Mouse (Mus musculus) neutrophil, adult 5-6 weeks (primary cell): ENCODE measurements around the gene Wfdc5. TPM values are rescaled to one million over a fixed set of nuclear protein-coding genes. Genes with fewer than 3 reads are reported as not detected.

Source experiments
- ATAC-seq: fragments of 151-379, 151-347 bp; 2 replicates; pipeline ENCODE4 v1.8.0; 2017; ENCODE audit warnings: mild to moderate bottlenecking, moderate TSS enrichment; ENCODE audit not compliant: insufficient number of reproducible peaks, poor library complexity, low FRiP score, severe bottlenecking; ENCODE audit errors: extremely low read depth
- total RNA-seq: library from RNA; stranded (forward); fragments of 200-1000 nt; gene quantifications from 2 replicates; pipeline ENCODE4 v1.2.3, GENCODE M21; 2017

Gene Wfdc5
- total RNA-seq, 1 experiment from 2014 or later, result not detected

DNA sequence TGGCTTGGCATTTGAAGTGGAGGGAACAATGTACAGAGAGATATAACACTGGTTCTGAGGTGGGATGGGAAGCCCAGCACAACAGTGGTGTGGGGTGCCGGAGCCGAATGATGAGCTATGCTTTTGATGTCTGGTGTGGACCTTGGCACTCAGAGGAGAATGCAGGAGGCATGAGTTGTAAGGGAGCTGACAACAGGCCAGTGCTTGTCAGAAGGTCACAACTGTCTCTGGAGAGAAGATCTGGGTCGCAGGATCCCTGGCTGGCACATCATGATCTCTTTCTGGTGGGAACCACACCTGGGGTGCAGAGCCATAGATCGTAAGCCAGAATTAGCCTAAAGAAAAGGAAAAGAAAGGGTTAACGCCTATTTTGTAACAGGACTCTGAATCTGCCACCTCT is 4.7 kb downstream of the Wfdc5 start:
- ATAC-seq, result no peak

GRCm38 (mm10) chr2:164175850-164176249 is 6.7 kb downstream of the Wfdc5 start:
- ATAC-seq, result no peak

GRCm38 (mm10) chr2:164174649-164175395 is 7.7 kb downstream of the Wfdc5 start:
- ATAC-seq, result no peak

GRCm38 (mm10) chr2:164173394-164173793 is 9.1 kb downstream of the Wfdc5 start:
- ATAC-seq, result no peak

- ATAC-seq, result no peak
Measured at GRCm38 (mm10) chr2:164170902-164171301, 11.6 kb downstream of the Wfdc5 start, which contains the start of gene Kcns1. Kcns1 (minus strand) TSS chr2:164171113.

DNA sequence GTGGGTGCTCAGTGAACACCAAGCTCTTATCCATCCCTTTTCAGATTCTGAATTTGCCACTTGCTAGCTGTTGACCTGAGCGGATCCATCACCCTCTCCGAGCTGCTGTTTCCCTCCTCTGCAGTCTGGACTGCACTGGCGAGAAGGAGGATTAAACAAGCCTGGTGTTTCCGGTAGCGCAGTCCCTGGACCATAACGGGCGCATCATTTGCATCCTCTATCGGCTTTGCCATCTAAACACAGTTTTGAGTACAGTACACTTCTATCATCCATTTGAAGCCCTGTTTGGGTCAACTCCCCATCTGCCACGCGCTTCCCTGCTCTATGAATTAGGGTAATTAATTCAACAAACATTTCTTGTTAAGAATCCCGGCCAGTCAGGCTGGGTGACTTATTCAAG is 12.2 kb downstream of the Wfdc5 start:
- ATAC-seq, result no peak

DNA sequence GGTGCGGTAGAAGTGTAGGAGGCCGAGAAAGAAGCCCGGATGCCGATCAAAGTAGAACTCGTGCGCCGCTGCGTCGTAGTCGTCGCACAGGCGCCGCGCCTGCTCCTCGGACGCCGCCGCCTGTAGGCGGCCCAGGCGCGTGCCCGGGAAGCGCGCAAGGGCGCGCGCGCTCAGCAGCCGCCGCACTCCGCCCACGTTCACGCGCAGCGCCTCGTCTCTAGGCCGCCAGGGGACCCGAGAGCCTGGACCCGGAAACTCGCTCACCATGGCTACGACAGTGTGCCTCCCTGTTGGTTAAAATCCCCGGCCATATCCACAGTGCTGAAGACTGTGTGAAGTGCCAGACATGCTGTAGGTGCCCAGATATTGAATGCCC is 14.0 kb downstream of the Wfdc5 start:
- no peak for ATAC-seq

- no peak for ATAC-seq
Measured at GRCm38 (mm10) chr2:164167752-164168570, 14.6 kb downstream of the Wfdc5 start.

- ATAC-seq, result no peak
Measured at GRCm38 (mm10) chr2:164164941-164165340, 17.6 kb downstream of the Wfdc5 start.

- ATAC-seq, result no peak
Measured at GRCm38 (mm10) chr2:164161515-164162055, 21.0 kb downstream of the Wfdc5 start.

DNA sequence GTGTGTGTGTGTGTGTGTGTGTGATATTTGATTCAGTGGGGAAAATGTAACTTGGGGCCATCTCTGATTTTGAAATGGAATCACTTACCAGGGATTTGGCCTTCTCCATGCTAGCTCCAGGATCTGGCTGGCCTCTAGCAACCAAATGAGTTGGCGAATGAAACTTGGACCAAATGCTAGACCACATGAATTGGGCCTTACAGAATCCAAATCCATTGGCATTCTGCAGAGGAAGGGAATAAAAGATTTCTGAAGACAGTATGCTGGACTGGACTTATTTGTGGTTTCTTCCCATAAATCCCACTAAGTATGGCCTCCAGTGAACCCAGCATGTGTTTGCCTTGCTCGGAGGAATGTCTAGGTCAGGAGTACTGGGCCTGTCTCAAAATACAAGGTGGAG is 23.7 kb downstream of the Wfdc5 start:
- no peak for ATAC-seq

DNA sequence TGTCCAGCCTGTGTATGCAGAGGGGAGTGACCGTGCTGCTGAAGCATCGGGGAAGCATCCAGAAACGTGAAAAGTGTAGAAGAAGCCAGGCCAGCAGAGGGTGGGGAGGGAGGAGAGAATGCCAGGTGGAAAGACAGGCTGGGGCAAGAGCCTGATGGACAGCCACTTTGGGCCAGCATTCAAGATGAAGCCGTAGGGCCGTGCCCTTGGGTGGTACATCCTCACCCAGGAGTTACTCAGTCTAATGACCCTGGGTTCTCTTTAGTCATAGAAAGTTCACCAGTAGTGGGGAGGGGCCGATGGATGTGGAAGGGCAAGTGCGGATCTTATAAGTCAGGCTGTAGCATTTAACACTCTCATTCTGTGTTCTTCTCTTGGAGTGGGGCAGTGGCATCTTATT is 26.4 kb downstream of the Wfdc5 start:
- ATAC-seq, result no peak

- ATAC-seq, result no peak
Measured at GRCm38 (mm10) chr2:164154007-164154406, 28.5 kb downstream of the Wfdc5 start.

DNA sequence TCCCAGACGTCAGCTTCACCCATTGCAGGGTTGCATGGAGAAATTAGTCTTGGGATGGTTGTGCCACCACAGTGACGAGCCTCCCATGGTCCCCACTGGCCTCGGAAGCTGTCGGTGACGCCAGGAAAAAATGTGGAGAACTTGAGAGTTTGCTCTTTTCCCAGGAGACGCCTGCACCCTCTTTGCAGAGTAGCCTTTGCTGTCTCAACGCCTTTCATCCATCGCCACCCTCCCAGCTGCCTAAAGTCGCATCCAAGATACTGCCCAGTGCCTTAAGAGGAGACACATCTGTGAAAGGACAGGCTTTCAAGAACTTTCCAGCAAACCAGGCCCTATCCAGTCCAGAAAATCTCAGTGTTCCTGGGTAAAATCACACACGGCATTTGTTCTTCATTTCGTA is 30.2 kb downstream of the Wfdc5 start:
- ATAC-seq, result no peak

GRCm38 (mm10) chr2:164150086-164150760 is 32.3 kb downstream of the Wfdc5 start:
- no peak for ATAC-seq

GRCm38 (mm10) chr2:164146556-164146955 is 36.0 kb downstream of the Wfdc5 start:
- ATAC-seq, result no peak

DNA sequence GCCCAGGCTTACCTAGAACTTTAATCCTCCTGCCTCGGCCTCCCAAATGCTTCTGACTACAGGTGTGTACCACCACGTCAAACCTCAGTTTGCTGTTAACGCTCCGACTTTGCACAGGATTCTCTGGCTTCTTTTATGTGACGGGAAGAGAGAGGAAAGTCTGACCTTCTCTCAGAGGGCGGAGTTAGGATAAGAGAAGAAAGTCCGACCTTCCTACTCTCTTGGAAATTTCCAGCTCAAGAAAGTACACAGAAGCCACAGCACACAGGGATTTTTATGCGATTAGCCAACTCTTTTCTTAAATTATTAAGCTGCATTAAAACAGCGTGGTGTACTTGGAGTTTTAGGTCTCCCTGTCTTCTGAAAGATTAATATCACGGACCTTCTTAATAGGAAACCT is 38.0 kb downstream of the Wfdc5 start:
- ATAC-seq, result no peak

DNA sequence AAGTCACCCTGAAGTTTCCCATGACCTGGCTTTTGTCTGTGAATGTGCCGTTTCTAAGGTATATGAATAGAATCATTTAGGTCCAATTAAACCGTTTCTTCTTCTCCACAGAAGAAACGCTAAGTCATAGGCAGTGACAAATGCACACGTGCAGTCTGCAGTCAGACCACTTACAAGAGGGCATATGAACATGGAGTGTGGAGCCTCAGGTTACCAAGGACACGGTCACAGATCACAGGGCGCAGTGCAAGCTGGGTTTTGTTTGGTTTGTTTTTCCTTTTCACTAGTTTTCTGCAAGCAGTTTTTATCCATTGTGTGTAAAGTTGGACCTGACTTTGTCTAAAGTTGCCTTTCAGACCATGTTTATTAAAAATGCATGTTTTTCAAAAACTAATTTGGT is 38.5 kb downstream of the Wfdc5 start:
- ATAC-seq, result no peak

DNA sequence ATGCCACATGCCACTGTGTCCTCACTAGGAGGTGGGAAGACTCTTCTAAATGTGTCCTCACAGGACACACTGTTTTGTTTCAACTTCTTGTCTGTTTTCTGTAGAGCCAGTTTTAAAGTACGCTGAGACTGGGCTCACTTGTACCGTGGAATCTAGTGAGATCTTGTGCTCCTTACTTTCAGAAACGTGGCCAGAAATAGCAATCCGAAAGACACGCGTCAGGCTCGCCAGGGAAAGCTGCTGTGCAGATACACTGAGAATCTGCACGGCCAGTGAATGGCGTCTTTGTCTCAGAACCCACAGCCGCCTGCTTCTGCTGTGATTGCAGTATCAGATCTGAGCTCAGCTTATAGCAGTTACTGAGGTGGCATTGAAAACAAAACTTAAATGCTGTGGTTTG is 40.5 kb downstream of the Wfdc5 start:
- ATAC-seq, result no peak

DNA sequence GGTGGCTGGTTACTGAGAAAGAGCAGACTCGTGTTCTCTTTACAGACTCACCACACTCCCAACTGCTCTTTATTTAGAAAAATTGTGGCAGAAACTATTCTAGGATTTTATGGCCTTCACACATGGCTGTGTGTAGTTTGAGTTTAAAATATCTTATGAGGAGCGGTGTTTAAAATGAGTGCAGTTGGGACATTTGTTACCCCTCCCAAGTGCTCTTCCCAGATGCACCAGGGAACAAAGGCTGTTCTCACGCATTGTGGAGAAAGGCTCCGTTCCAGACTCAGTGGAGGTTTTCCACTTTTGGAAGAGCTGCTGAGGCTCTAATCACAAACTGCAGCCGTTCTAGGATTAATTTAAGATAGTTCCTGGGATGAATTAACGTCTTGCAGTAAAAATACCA is 44.8 kb downstream of the Wfdc5 start:
- ATAC-seq, result no peak
